Mouse (Mus musculus) MN1 (cell line): ENCODE measurements around the gene P2ry12.

Experiments used
- DNase-seq: peaks from one replicate; pipeline ENCODE4 v3.0.0-alpha.2; 2016; ENCODE audit warnings: low spot score

P2ry12 gene

DNA sequence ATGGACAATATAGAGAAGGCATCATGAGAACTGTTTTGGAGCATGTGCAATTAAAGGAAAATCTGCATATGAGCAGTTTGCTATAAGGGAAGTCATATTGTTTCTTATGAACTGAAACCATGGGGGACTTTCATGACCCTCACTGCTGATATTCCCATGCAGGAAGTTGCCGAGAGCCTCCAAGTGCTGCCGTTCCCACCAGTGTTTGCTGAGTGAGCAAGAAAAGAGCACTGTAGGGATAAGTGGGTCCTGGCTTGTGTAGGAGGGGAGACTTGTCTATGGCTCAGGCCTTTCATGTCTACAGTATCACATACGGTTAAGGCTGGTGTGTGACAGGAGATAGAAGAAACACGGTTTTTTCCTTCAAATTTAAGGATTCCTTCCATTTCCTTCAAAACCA lies 77.0 kb downstream of the P2ry12 start:
- no peak for DNase-seq

DNA sequence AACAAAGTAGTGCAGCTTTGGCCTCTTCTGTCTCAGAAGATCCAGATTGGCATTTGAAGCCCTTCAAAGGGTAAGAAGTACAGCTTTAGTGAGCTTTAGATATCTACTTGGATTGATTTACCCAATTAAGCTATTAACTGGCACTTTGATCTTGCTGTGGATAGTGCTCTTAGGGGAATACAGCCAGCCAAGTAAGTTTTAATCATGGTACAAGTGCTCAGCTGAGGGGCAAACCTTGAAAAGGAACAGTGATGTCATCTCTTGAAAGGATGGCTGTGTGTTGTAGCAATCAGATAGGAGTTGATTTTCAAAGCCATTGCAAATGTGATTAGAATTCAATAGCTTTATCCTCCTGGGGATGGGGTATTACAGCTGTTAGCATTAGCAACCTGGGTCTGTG lies 80.5 kb downstream of the P2ry12 start:
- DNase-seq = no peak

DNA sequence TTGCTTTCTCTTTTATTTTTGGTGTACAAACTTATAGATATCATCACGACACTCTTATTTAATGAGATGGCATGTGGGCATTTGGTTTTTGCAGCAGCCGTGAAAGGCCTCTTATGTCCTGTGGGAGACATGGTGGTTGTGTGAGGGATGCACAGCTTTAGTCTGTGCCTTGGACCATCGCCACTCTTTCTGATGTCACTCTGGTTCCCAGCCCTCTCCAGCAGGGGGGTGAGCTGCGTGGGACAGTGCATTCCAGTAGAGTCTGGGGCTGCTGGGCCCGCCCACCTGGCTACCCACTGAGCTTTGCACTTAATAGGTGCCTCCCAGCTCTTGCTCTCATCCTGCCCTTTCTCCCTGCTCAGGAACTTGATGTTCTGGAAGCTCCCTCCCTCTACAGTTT lies 81.5 kb downstream of the P2ry12 start:
- no peak for DNase-seq

DNA sequence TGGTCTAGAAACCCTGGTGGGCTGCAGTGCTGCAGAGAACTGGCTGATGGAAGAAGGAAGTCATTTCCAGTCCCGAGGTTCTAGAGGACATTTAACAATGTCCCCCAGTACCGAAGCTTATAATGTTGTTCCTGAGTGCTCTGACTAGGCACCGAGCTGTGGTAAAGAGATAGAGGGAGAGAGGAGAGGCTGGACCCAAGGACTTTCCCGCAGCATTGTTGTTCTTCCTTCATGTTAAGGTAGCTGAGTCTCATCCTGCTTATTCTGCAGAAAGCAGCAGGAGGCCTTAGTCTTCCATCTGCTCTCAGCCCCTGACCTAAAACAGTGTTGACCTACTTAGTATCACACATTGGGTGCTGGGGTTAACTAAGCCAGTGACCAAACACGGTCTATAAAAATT lies 85.8 kb downstream of the P2ry12 start:
- DNase-seq = no peak

DNA sequence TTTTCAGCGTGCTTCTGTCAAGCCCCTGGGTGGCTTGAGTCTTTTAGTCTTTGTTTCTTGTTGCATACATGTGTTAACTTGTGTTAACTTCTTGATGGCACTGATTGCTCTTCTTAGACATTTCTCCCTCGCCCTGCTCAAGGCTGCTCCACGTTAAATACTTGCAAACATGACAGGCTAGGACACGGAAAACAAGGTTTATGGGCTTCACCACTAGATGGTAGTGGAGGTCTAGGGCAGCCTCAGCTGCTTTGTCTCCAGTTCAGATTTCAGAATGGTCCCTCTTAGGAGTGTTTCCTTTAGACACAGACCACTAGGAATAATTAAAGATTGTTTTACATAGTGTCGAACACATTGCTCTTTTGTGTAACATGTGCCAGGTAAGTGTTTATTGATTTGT lies 87.4 kb downstream of the P2ry12 start:
- DNase-seq = no peak

DNA sequence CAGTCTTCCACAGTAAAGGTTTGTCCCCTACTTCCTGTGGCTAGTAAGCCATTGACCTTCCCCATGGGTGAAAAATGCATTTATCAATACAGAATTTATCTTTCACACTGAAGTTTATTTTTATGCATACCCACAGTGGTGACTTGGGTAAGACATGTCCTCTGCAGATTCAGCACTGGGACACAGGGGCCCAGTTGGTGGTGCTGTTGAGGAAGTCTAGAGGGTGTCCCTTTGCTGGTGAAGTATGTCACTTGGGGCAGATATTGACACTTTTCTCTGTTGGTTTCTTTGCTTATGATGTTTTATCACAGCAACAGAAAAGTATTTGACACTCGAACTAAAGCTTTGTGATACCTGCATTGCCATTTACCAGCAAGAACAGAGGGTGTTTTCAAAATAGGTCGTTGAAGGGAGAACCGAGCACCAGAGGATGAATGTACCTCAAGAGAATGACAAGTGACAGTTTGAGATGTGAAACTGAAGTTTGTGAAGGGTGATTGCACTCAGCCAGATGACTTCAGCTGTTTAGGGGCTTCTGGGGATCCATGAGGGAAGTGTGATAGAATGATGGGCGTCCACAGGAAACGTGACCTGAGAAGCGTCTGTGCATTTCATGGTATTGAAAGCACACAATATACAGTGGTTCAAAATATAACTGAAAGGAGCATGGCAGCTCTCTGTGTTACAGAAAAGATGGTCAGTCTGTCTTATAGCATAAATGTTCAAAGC lies 88.1 kb downstream of the P2ry12 start:
- no peak for DNase-seq

DNA sequence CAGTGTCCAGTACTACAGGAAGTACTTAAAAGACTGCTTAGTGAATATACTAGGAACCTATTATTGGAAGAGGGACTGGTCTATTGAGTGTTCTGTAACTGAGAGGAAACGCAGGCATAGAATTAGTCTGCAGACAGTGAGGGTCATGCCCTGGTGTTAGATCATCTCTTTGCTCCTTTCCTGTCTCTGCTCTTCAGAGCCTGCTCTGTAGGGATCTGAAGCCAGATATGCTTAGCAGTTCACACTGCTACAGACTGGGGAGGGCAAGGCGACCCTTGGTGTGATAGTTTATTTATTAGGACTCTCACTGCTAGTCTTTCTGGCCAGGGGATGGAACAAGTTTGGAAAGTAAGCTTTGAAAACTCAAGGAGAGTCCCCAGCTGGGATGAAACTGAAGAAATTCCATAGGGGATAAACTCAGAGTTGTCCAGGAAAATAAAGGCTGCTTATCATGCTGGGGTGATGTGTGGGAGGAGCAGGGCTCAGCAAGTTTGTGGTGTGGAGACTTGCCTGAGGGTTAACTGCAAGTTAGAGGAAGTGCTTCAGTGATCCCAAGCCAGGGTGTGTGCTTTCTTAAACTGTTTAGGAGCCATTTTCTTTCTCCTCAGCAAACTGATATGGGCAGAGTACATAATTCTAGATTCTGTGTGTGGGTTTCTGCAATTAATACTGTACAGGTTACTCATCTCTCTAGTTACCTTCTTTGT lies 92.6 kb downstream of the P2ry12 start:
- DNase-seq = no peak

DNA sequence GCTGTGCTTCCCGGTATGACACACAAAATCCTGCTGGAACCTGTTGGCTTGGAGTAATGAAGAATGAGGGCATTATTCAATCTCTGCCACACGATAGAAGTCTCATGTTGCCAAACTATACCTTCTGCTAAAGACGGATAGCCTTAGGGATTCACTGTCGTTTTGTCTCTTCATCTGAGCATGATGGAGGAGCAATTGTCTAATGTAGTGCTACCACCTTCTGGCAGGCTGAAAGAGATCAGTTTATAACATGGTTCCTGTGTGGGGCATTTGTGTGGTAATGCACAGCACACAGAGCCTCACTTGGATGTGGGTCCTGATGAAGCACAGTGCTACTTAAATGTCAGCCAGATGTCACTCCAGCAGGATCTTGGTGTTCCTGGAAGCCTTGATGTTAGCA lies 93.5 kb downstream of the P2ry12 start:
- no peak for DNase-seq

DNA sequence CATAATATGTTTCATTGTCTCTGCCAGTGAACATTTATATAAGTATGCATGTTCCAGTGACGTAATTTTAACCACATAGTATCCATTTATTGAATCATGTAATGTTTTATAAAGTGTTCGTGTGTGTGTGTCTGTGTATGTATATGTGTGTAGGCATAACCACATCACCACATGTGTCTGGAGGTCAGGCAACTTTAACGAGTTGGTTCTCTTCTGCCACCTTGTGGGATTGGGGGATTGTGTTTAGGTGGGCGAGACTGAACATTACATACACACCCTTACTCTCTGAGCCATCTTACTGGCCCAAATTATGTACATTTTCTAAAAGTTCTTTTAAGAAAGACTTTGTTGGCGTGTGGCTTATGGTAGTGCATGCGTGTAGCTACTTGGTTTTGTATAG lies 94.2 kb downstream of the P2ry12 start:
- no peak for DNase-seq

DNA sequence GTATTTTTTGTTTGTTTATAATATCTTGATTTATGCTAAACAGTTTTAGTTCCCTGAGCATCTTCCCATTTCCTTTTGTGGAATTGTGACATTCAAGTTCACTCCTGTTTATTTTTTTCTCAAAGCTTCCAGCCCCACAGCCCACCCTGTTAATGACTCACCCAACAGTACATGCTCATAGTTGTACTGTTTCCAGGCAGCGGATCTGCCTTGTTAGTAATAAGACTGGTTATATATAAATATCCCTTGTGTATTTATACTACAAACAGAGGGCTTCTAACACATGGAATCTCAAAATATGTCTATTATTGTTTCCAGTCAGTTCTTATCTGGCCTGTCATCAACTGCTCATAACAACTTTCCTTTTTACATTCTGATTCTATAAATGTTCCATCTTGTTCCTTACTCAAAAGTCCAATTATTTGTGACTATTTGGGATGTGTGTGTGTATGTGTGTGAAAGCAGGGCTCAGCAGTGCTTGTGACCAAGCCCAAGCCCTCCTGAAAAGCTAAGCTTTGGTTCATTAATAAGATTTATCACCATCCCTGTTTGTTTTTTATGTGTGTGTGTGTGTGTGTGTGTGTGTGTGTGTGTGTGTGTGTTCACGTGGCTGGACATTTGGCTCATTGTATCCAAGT lies 95.1 kb downstream of the P2ry12 start:
- no peak for DNase-seq
